Mouse (Mus musculus): ENCODE results near the gene Dok3. TPM values are rescaled to one million over a fixed set of nuclear protein-coding genes. Genes with fewer than 3 reads are reported as not detected.
"Not testable (repeated sequence)": the region's sequence is repeated elsewhere in the genome, so short reads cannot be mapped to it uniquely, and the experiment has no call there.

Dok3 gene
- 10 to 100 TPM; 12.2 to 13.7 TPM for total RNA-seq (2021)
- long read RNA-seq, experiment 1, partial matches to known transcripts = 1 of 4 reads
- long read RNA-seq, experiment 1, other reads (novel, unspliced or antisense) = 2 of 4 reads
- long read RNA-seq, experiment 2, partial matches to known transcripts = 0 of 6 reads
- long read RNA-seq, experiment 2, other reads (novel, unspliced or antisense) = 2 of 6 reads

DNA sequence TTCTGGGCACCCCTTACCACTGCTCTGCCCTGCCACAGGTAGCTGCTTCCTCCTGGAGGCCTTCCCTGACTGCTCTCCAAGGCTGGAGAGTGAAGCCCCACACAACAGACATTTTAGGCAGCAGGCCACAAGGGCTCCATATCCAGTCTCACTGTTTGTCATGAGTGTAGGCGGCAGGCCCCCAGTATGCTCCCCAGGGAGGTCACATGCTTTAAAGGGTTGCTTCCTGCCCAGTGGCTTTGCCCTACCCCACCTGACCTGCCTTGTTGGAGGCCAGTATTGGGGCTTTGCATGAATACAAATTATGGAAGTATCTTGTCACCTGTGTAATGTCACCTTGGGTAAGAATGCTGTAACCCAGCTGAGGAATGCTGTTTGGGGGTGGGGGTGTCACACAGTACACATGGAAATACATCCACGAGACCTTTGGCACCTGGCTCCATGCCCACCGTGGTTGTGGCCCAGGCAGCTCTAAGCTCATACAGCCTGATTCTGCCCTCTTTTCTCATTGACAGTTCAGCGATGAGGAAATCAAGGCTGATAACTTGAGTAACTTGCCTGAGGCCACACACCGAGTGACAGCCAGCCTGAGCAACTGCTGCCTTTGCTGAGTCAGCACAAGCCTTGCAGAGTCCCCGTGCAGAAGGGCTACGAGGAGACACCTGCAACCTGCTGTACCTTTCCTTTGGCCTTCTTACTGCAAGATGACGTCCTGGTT is at the start of gene Dok3:
Gene Dok3, minus strand, starts transcription at position 99 of the 718 bp plus-strand sequence.
- no peak for DNase-seq (ENCODE audit: low spot score in 2 of 2)
- no peak for TF ChIP-seq CTCF (conservative IDR thresholded peaks at IDR 0.05)
- H3K27ac ChIP-seq = peak within 1 kb of the TSS; percentile 68; the same call in 1 of the 2 replicates
- 0 out of 2 replicates have a peak within 1 kb of the TSS, but pooled peaks have one; percentile 9 for H3K4me3 ChIP-seq

DNA sequence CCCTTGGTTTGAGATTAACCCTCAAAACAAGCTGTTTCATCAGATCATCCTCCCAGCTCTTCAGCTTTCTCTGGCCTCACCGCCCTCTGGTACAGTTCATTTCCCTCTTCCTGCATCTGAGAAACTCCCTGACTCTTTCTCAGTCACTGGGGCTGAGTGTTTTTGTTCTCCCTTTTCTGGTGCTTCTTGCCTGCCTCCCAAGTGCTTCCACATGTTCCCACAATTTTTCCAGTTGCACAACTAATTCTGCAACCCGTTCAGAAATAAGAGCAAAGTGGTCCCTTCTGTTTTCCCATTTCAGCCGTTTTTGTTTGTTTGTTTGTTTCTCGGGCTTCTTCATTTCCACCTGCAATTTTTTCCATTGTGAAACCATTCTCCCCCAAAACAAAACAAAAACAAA is 49.0 kb upstream of the Dok3 start:
- no peak overlapping the region for H3K27ac ChIP-seq
- H3K4me3 ChIP-seq = no peak overlapping the region
- TF ChIP-seq CTCF (conservative IDR thresholded peaks at IDR 0.05) = no peak
- DNase-seq (ENCODE audit: low spot score in 2 of 2) = no peak

DNA sequence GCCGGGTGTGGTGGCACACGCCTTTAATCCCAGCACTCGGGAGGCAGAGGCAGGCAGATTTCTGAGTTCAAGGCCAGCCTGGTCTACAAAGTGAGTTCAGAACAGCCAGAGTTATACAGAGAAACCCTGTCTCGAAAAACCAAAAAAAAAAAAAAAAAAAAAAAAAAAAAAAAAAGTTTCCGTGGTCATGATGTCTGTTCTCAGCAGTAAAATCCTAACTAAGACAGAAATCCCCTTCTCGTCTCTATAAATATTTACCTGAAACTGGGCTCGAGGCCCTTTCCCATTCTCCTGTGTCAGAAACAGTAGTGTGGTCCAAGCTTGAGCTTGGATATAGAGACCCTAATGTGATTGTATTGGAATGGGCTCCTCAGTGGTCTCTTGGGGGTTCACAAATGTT is 47.8 kb upstream of the Dok3 start:
- H3K4me3 ChIP-seq; DNase-seq (ENCODE audit: low spot score in 2 of 2); H3K27ac ChIP-seq: not testable (repeated sequence)

DNA sequence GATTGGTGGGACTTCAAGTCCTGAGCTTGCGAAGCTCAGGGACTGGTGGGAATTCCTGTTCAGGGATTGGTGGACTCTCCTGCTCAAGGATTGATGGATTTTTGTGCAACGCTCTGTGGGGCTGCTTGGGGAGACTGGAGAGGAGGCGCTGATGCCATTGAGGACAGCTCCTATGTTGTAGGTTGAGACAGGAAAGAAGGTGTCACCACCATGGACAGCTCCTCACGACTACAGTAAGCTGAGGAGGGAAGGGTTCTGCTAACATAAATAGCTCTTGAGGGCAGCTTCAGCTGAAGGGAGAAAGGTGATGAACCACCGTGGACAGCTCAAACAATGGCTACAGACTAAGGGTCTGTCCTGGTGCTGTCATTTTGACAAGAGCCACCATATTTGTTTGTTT is 46.8 kb upstream of the Dok3 start:
- Histone ChIP-seq H3K27ac (no peak overlapping the region), H3K4me3 (no peak overlapping the region)
- no peak for TF ChIP-seq CTCF (conservative IDR thresholded peaks at IDR 0.05)
- DNase-seq (ENCODE audit: low spot score in 2 of 2) = no peak

DNA sequence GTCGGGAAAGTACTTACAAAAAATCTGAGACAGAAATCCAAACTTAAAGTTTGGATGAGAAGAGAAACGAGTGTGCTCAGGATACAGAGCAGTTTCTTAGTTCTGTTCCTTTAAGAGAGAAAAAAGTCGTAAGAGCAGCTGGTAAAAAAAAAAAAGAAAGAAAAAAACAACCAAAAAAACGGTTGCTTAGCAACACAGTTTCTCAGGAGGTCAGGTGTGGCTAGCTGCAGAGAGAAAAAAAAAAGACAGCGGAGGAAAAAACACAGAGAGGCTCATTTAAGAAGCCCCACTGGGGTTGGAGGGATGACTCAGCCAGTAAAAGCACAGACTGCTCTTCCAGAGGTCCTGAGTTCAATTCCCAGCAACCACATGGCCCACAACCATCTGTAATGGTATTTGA is 45.2 kb upstream of the Dok3 start:
- no peak for TF ChIP-seq CTCF (conservative IDR thresholded peaks at IDR 0.05)
- DNase-seq (ENCODE audit: low spot score in 2 of 2) = no peak
- no peak overlapping the region for H3K4me3 ChIP-seq

DNA sequence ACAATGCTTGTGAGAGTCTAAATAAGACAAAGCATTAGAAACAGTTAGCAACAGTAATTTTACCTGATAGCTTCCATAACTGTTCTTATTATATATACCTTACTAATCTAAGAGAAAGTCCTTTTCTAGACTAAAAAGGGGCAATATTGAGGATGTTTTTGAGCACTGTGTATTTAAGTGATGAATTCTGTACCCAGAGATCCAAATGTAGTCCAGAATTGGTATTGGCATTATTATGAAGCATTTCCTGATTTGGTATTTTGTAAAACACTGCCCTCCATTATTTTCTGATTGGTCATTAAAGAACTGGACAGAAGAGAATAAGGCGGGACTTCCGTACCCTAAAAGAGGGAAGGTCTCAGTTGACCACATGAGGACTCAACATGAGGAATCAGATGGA is 44.3 kb upstream of the Dok3 start, which contains the start of gene Tmed9:
Gene Tmed9, plus strand, starts transcription at position 301 of the 400 bp plus-strand sequence.
- DNase-seq (ENCODE audit: low spot score in 2 of 2) = no peak
- H3K27ac ChIP-seq = no peak within 1 kb of the TSS
- H3K4me3 ChIP-seq = no peak within 1 kb of the TSS
- TF ChIP-seq CTCF (conservative IDR thresholded peaks at IDR 0.05) = no peak

More for the DNA sequence above, 45.2 kb upstream of the Dok3 start:
- no peak overlapping the region for H3K27ac ChIP-seq

DNA sequence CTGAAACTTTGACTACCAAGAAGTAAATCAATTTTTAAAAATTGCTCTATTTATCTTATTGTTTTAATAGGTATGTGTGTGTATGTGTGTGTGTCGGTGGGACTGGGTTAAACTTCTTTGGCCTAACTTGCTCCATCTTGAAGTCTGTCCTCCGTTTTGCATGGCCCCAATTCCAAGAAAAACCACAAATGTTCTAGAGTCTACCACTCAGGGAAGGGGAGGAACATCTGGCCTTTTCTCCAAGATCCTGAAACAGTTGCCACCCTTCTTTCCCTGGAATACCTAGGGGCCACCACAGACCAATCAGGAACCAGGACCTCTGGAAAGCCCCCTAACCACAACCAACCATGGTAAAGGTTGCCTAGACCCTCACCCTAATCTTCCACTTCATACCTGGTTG is 42.9 kb upstream of the Dok3 start:
- Histone ChIP-seq H3K4me3 (peak overlapping the region; percentile 91), H3K27ac (no peak overlapping the region)
- DNase-seq (ENCODE audit: low spot score in 2 of 2) = no peak
- TF ChIP-seq CTCF (conservative IDR thresholded peaks at IDR 0.05) = no peak

DNA sequence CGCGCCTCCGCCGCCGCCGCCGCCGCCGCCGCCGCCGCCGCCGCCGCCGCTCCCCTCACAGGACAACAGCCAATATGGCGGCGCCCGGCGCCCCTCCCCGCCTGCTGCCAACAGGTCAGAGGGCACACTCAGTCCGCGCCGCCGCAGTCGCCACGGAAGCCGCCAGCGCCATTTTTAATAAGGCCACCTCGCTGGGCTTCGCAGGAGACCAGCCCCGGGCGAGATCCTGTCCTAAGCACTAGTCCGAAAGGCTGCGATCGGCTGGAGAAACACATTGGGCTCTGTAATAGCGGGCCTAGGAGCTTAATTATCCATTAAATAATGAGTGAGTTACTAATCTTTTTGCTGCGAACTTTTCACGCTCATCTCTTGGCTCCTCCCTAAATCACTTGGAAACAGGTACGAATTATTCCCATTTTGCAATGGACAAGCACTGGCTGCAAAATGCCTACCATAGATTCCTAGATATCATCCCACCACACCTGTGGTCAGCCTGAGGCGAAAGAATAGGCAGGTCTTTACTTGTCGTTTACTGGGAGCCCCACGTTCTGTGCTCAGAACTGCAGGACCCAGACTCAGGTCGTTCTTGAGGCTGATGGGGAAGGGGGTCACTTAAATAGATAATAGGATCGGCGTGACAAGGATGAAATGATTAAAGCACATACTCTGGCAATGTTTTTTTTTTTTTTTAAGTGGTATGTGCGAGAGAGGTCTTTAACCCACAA is 42.1 kb upstream of the Dok3 start, which contains the start of gene Fam193b:
Gene Fam193b, minus strand, starts transcription at position 94 of the 725 bp plus-strand sequence.
- Histone ChIP-seq H3K4me3 (peak within 1 kb of the TSS; percentile 91), H3K27ac (peak within 1 kb of the TSS; percentile 93)
- no peak for TF ChIP-seq CTCF (conservative IDR thresholded peaks at IDR 0.05)
- peak; percentile 91 to 94 for DNase-seq (ENCODE audit: low spot score in 2 of 2)

DNA sequence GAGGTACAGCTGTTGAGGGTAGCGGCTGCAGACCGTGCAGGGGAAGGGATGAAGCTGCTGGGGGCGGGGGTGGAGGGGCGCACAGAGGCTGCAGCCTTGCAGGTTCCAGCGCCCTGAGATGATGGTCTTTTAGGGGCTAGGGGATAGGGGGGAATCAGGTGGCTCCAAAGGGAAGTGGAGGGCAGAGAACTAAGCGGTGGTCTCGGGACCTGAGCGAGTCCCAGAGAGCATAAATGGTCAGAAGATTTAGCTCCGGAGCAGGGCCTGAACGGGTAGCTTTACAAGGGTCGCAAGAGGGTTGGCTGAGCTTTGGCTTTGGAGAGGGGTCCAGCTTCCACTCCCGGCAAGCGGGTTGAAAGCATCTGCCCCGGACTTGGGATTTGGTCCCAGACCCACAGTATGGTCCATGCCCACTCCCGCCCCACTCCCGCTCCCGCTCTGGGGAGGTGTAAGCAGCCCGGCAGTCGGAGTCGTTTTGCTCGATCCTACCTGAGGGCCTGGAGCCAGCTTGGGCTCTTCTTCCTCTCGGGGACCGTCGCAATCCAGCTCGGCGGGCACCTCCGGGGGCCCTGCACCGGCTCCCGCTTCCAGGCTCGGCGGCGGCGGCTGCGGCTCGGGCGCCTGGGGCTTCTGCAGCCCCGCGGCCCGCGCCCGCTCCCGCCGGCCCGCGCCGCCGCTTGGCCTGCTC is 41.3 kb upstream of the Dok3 start:
- H3K4me3 ChIP-seq = peak overlapping the region; percentile 91
- H3K27ac ChIP-seq = peak overlapping the region; percentile 93
- TF ChIP-seq CTCF (conservative IDR thresholded peaks at IDR 0.05) = no peak
- peak in 1 of 2 experiments; percentile 35 for DNase-seq (ENCODE audit: low spot score in 2 of 2)

DNA sequence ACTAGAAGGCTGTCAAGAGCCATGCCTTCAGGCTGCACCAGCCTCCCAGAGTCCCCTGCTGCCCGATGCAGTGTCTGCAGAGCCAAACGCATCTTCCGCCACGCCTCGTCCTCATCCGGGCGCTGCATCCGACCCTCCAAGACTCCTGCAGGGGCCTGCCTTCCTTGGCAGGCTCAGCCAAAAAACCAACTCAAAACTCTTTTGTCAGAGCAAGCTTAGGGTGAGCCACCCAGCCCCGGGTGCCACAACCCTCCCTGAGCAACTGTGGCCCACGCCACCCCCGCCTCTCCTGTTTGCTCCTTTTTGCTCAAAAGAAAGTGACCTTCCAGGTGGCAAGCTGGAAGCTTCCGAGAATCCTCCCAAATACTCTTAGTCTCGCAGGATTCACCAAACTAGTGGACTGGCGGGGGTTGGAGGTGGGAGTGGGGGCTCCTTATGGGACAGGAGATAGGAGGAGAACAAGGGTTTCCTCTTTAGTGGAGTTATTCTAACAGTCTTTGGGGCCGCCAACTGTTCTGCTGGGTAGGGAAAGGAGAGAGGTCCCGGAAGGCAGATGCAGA is 40.7 kb upstream of the Dok3 start:
- no peak for DNase-seq (ENCODE audit: low spot score in 2 of 2)

DNA sequence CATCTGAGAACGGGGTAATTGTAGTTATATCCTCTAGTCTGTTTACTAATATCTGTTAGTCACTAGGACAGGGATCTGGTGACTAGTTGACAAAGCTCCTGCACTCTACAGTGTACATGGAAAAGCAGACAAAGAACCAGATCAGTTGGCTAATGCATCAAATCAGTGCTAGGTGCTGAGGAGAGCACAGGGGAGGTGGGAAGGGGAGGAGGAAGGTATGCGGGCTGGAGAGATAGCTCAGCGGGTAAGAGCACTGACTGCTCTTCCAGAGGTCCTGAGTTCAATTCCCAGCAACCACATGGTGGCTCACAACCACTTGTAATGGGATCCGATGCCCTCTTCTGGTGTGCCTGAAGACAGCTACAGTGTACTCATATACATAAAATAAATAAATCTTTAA is 39.4 kb upstream of the Dok3 start:
- not testable (repeated sequence) for H3K27ac ChIP-seq; H3K4me3 ChIP-seq; DNase-seq (ENCODE audit: low spot score in 2 of 2)

More for the DNA sequence above, 40.7 kb upstream of the Dok3 start:
- Histone ChIP-seq H3K4me3 (peak overlapping the region; percentile 91), H3K27ac (peak overlapping the region; percentile 93)
- TF ChIP-seq CTCF (conservative IDR thresholded peaks at IDR 0.05) = no peak

DNA sequence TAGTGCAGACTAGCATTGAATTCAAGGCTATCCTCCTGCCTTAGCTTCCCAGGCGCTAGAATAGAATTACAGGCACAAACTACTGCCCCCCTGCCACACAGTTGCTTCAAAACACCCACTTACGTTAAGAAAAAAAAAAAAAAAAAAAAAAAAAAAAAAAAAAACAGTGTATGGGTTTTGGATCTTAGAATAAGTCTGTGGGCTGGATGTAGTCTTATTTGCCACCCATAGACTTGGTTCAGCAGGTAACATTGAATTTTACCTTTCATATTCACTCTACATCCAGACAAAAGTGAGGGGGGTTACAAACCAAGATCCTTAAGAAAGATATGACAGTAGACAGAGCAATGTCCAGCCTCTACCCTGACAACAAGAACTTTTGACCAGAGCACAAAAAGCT is 38.9 kb upstream of the Dok3 start:
- no peak for TF ChIP-seq CTCF (conservative IDR thresholded peaks at IDR 0.05)
- no peak overlapping the region for H3K4me3 ChIP-seq
- no peak overlapping the region for H3K27ac ChIP-seq
- DNase-seq (ENCODE audit: low spot score in 2 of 2) = no peak

All from layer of hippocampus, adult 2 months (tissue).